Mouse (Mus musculus): ENCODE results near the gene Ankrd13d.

DNA sequence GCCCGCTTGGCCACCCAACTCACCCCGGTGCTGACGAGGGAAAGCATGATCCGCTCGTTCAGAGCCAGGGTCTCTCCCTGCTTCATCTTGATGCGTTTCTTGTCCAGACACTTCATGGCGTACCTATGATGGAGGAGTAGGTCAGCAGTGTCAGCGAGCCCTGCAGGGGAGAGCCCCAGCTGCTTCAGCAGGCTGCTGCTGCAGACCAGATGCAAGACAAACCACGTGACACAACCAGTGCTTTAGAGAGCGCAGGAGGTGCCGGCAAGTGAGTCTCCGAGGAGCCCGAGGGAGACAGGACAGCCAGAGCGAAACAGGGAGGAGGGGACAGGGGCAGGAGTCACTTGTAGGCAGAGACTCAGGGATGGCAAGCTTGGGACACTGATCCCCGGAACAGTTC, 7.8 kb upstream of the Ankrd13d start:
- TF ChIP-seq POLR2A (IDR thresholded peaks at IDR 0.05; ENCODE audit: low read depth, low read length) (no peak), CTCF (IDR thresholded peaks at IDR 0.05; ENCODE audit: extremely low read depth, insufficient read depth, insufficient read length, insufficient replicate concordance) (no peak)
